Mouse (Mus musculus): ENCODE results near the gene Slc5a10.

- TF ChIP-seq CTCF (IDR thresholded peaks at IDR 0.05; ENCODE audit: extremely low read depth, insufficient read length, insufficient replicate concordance, low read depth, low read length), result no peak
- TF ChIP-seq POLR2A (IDR thresholded peaks at IDR 0.05; ENCODE audit: low read depth, low read length), result no peak
These were observed 18.1 kb downstream of the Slc5a10 start for GRCm38 (mm10) chr11:61702494-61702893.

Data from small intestine, adult 2 months (tissue).